Mouse (Mus musculus) limb, embryonic 13.5 days (tissue): ENCODE measurements around the gene S1pr3. TPM values are rescaled to one million over a fixed set of nuclear protein-coding genes. Genes with fewer than 3 reads are reported as not detected.

ENCODE experiments used
- ATAC-seq: fragments of 200-750 bp; cut with Nextera tagmentation; 2 replicates; pipeline ENCODE4 v1.8.0; 2017; ENCODE audit warnings: low read depth, moderate number of reproducible peaks, moderate TSS enrichment; ENCODE audit not compliant: low FRiP score
- H3K27ac ChIP-seq: fragments of 300-500 bp; sonication (generic); 2 replicates; pipeline ENCODE4 v1.5.1; 2015; ENCODE audit warnings: inconsistent platforms, mild to moderate bottlenecking, moderate library complexity
- H3K27me3 ChIP-seq: fragments of 300-500 bp; sonication (generic); 2 replicates; pipeline ENCODE4 v1.6.1; 2015; ENCODE audit warnings: mild to moderate bottlenecking, inconsistent platforms
- H3K36me3 ChIP-seq: fragments of 300-500 bp; sonication (generic); 2 replicates; pipeline ENCODE4 v1.6.1; 2015; ENCODE audit warnings: inconsistent platforms, mild to moderate bottlenecking, moderate library complexity
- H3K4me1 ChIP-seq: fragments of 300-500 bp; sonication (generic); 2 replicates; pipeline ENCODE4 v1.6.1; 2015; ENCODE audit warnings: inconsistent platforms
- H3K4me2 ChIP-seq: fragments of 300-500 bp; sonication (generic); replicated peaks from 2 replicates; pipeline ENCODE4 v1.6.1; 2015; ENCODE audit warnings: inconsistent platforms, mild to moderate bottlenecking, moderate library complexity
- H3K4me3 ChIP-seq: fragments of 300-500 bp; sonication (generic); 2 replicates; pipeline ENCODE4 v1.5.1; 2015; ENCODE audit warnings: moderate library complexity, mild to moderate bottlenecking, inconsistent platforms
- H3K9ac ChIP-seq: fragments of 300-500 bp; sonication (generic); 2 replicates; pipeline ENCODE4 v1.6.1; 2015; ENCODE audit warnings: mild to moderate bottlenecking, inconsistent platforms
- H3K9me3 ChIP-seq: fragments of 300-500 bp; sonication (generic); 2 replicates; pipeline ENCODE4 v1.6.1; 2016; ENCODE audit warnings: inconsistent platforms
- WGBS: fragments of 180-500 bp; shearing (Covaris S2); methylation state at CpG from one replicate; pipeline ENCODE4 v1.1.7; 2015; 5-methylcytosine and 5-hydroxymethylcytosine counted together
- polyA plus RNA-seq: library from polyadenylated mRNA; unstranded; fragments of >200 nt; fragmentation: Nextera tagmentation; extraction: Ambion mirVana; gene quantifications from 2 replicates; pipeline ENCODE4 v1.2.1, GENCODE M21; 2015

The S1pr3 gene
- polyA plus RNA-seq, 1 experiment from 2014 or later: 161 TPM

- ATAC-seq: no peak
- H3K4me2 ChIP-seq: no peak overlapping the region
- no peak overlapping the region for H3K27ac ChIP-seq
- H3K27me3 ChIP-seq: no peaks in the 10 kb centered on the region
- 87% methylated on average over 2 of the region's 2 CpGs for WGBS
- peaks cover 16% of the 10 kb centered on the region for H3K4me1 ChIP-seq
- no peak overlapping the region for H3K9ac ChIP-seq
- H3K4me3 ChIP-seq: no peak overlapping the region
- H3K9me3 ChIP-seq: peaks cover 6% of the 10 kb centered on the region; the same call in 1 of the 2 replicates
- H3K36me3 ChIP-seq: no peaks in the 10 kb centered on the region
Observed at GRCm38 (mm10) chr13:51384899-51385298, 23.5 kb upstream of the S1pr3 start.

GRCm38 (mm10) chr13:51387908-51388307 lies 20.5 kb upstream of the S1pr3 start:
- H3K4me3 ChIP-seq: no peak overlapping the region
- H3K36me3 ChIP-seq: no peaks in the 10 kb centered on the region
- WGBS: 57% methylated on average over 4 of the region's 4 CpGs
- no peaks in the 10 kb centered on the region for H3K27me3 ChIP-seq
- no peak overlapping the region for H3K4me2 ChIP-seq
- no peak overlapping the region for H3K9ac ChIP-seq
- no peak for ATAC-seq
- H3K9me3 ChIP-seq: no peaks in the 10 kb centered on the region
- H3K27ac ChIP-seq: no peak overlapping the region
- peaks cover 30% of the 10 kb centered on the region for H3K4me1 ChIP-seq

- Histone ChIP-seq H3K9me3 (peaks cover 5% of the 10 kb centered on the region; the same call in 1 of the 2 replicates), H3K4me1 (peaks cover 30% of the 10 kb centered on the region), H3K4me3 (no peak overlapping the region), H3K27me3 (no peaks in the 10 kb centered on the region), H3K27ac (no peak overlapping the region), H3K9ac (no peak overlapping the region), H3K36me3 (no peaks in the 10 kb centered on the region), H3K4me2 (no peak overlapping the region)
- WGBS: 30% methylated on average over 4 of the region's 4 CpGs
- no peak for ATAC-seq
Observed at GRCm38 (mm10) chr13:51390398-51390797, 18.0 kb upstream of the S1pr3 start.

GRCm38 (mm10) chr13:51391359-51391916 lies 17.0 kb upstream of the S1pr3 start:
- Histone ChIP-seq H3K9ac (no peak overlapping the region), H3K4me2 (no peak overlapping the region), H3K27me3 (no peaks in the 10 kb centered on the region), H3K4me1 (peaks cover 25% of the 10 kb centered on the region), H3K27ac (no peak overlapping the region), H3K36me3 (no peaks in the 10 kb centered on the region), H3K4me3 (no peak overlapping the region), H3K9me3 (peaks cover 5% of the 10 kb centered on the region; the same call in 1 of the 2 replicates)
- no peak for ATAC-seq
- 88% methylated on average over 6 of the region's 6 CpGs for WGBS

- H3K9me3 ChIP-seq: peaks cover 5% of the 10 kb centered on the region; the same call in 1 of the 2 replicates
- H3K4me1 ChIP-seq: peaks cover 25% of the 10 kb centered on the region
- H3K27ac ChIP-seq: no peak overlapping the region
- no peaks in the 10 kb centered on the region for H3K36me3 ChIP-seq
- no peak overlapping the region for H3K4me3 ChIP-seq
- no peak overlapping the region for H3K9ac ChIP-seq
- no CpG with 5 or more reads among the region's 1 CpGs for WGBS
- no peaks in the 10 kb centered on the region for H3K27me3 ChIP-seq
- H3K4me2 ChIP-seq: no peak overlapping the region
- no peak for ATAC-seq
Observed at GRCm38 (mm10) chr13:51392256-51392655, 16.2 kb upstream of the S1pr3 start.

GRCm38 (mm10) chr13:51397861-51398260 lies 10.6 kb upstream of the S1pr3 start:
- Histone ChIP-seq H3K4me1 (peaks cover 12% of the 10 kb centered on the region), H3K27ac (no peak overlapping the region), H3K4me2 (no peak overlapping the region), H3K36me3 (no peaks in the 10 kb centered on the region), H3K9ac (no peak overlapping the region), H3K27me3 (no peaks in the 10 kb centered on the region), H3K9me3 (peaks cover 5% of the 10 kb centered on the region; the same call in 1 of the 2 replicates), H3K4me3 (no peak overlapping the region)
- 75% methylated on average over 6 of the region's 6 CpGs for WGBS
- ATAC-seq: no peak

GRCm38 (mm10) chr13:51399562-51399961 lies 8.9 kb upstream of the S1pr3 start:
- Histone ChIP-seq H3K4me1 (peaks cover 12% of the 10 kb centered on the region), H3K9ac (no peak overlapping the region), H3K4me2 (no peak overlapping the region), H3K9me3 (peaks cover 5% of the 10 kb centered on the region; the same call in 1 of the 2 replicates), H3K36me3 (no peaks in the 10 kb centered on the region), H3K27ac (no peak overlapping the region), H3K4me3 (no peak overlapping the region), H3K27me3 (no peaks in the 10 kb centered on the region)
- 91% methylated on average over 3 of the region's 3 CpGs for whole genome bisulfite sequencing
- no peak for ATAC-seq

- Histone ChIP-seq H3K4me1 (peaks cover 12% of the 10 kb centered on the region), H3K4me3 (peak overlapping the region; percentile 36), H3K9me3 (peaks cover 1% of the 10 kb centered on the region; the same call in 1 of the 2 replicates), H3K36me3 (no peaks in the 10 kb centered on the region), H3K27me3 (no peaks in the 10 kb centered on the region), H3K9ac (peak overlapping the region; percentile 55), H3K4me2 (peak overlapping the region; percentile 80), H3K27ac (peak overlapping the region; percentile 39; the same call in 1 of the 2 replicates)
- ATAC-seq: peak; percentile 45
- 15% methylated on average over 14 of the region's 14 CpGs for WGBS
Observed at GRCm38 (mm10) chr13:51400186-51400719, 8.2 kb upstream of the S1pr3 start.

- Histone ChIP-seq H3K4me2 (peak overlapping the region; percentile 80), H3K4me3 (peak overlapping the region; percentile 36), H3K4me1 (peaks cover 12% of the 10 kb centered on the region), H3K27ac (peak overlapping the region; percentile 39; the same call in 1 of the 2 replicates), H3K9me3 (no peaks in the 10 kb centered on the region), H3K27me3 (no peaks in the 10 kb centered on the region), H3K36me3 (no peaks in the 10 kb centered on the region), H3K9ac (peak overlapping the region; percentile 55)
- ATAC-seq: peak; percentile 49
- 8% methylated on average over 20 of the region's 20 CpGs for WGBS
Observed at GRCm38 (mm10) chr13:51400736-51401501, 7.5 kb upstream of the S1pr3 start.

GRCm38 (mm10) chr13:51404566-51404965 lies 3.9 kb upstream of the S1pr3 start:
- no peak for ATAC-seq
- peaks cover 32% of the 10 kb centered on the region for H3K4me1 ChIP-seq
- no peak overlapping the region for H3K4me3 ChIP-seq
- no peak overlapping the region for H3K4me2 ChIP-seq
- no peaks in the 10 kb centered on the region for H3K9me3 ChIP-seq
- no peaks in the 10 kb centered on the region for H3K27me3 ChIP-seq
- no peaks in the 10 kb centered on the region for H3K36me3 ChIP-seq
- WGBS: 90% methylated on average over 4 of the region's 4 CpGs
- H3K27ac ChIP-seq: no peak overlapping the region
- no peak overlapping the region for H3K9ac ChIP-seq

- Histone ChIP-seq H3K9me3 (no peaks in the 10 kb centered on the region), H3K27ac (no peak overlapping the region), H3K27me3 (no peaks in the 10 kb centered on the region), H3K9ac (no peak overlapping the region), H3K4me1 (peaks cover 37% of the 10 kb centered on the region), H3K36me3 (no peaks in the 10 kb centered on the region), H3K4me3 (no peak overlapping the region), H3K4me2 (no peak overlapping the region)
- no peak for ATAC-seq
- 89% methylated on average over 13 of the region's 13 CpGs for WGBS
Observed at GRCm38 (mm10) chr13:51405731-51406320, 2.6 kb upstream of the S1pr3 start.
